Mouse (Mus musculus) embryonic facial prominence, embryonic 13.5 days (tissue): ENCODE measurements around the gene Vps37b. TPM values are rescaled to one million over a fixed set of nuclear protein-coding genes. Genes with fewer than 3 reads are reported as not detected.

Experiments
- ATAC-seq: fragments of 200-750 bp; cut with Nextera tagmentation; 2 replicates; pipeline ENCODE4 v1.8.0; 2017; ENCODE audit warnings: low read depth; ENCODE audit not compliant: insufficient number of reproducible peaks, insufficient read depth, low FRiP score, low TSS enrichment
- H3K27ac ChIP-seq: fragments of 300-500 bp; sonication (generic); 2 replicates; pipeline ENCODE4 v1.5.1; 2015; ENCODE audit warnings: moderate library complexity, mild to moderate bottlenecking, inconsistent platforms
- H3K27me3 ChIP-seq: fragments of 300-500 bp; sonication (generic); 2 replicates; pipeline ENCODE4 v1.6.1; 2015; ENCODE audit warnings: mild to moderate bottlenecking, inconsistent platforms
- H3K36me3 ChIP-seq: fragments of 300-500 bp; sonication (generic); 2 replicates; pipeline ENCODE4 v1.6.1; 2015; ENCODE audit warnings: mild to moderate bottlenecking, inconsistent platforms
- H3K4me1 ChIP-seq: fragments of 300-500 bp; sonication (generic); 2 replicates; pipeline ENCODE4 v1.6.1; 2015; ENCODE audit warnings: inconsistent platforms
- H3K4me2 ChIP-seq: fragments of 300-500 bp; sonication (generic); 2 replicates; pipeline ENCODE4 v1.6.1; 2015; ENCODE audit warnings: moderate library complexity, mild to moderate bottlenecking, inconsistent platforms
- H3K4me3 ChIP-seq: fragments of 300-500 bp; sonication (generic); 2 replicates; pipeline ENCODE4 v1.5.1; 2015; ENCODE audit warnings: mild to moderate bottlenecking, inconsistent platforms
- H3K9ac ChIP-seq: fragments of 300-500 bp; sonication (generic); 2 replicates; pipeline ENCODE4 v1.6.1; 2015; ENCODE audit warnings: mild to moderate bottlenecking, inconsistent platforms
- H3K9me3 ChIP-seq: fragments of 300-500 bp; sonication (generic); 2 replicates; pipeline ENCODE4 v1.6.1; 2016; ENCODE audit warnings: inconsistent platforms
- WGBS: fragments of 180-500 bp; shearing (Covaris S2); methylation state at CpG from one replicate; pipeline ENCODE4 v1.1.7; 2015; ENCODE audit warnings: mixed read lengths; 5-methylcytosine and 5-hydroxymethylcytosine counted together
- polyA plus RNA-seq: library from polyadenylated mRNA; unstranded; fragments of >200 nt; fragmentation: Nextera tagmentation; extraction: Ambion mirVana; gene quantifications from 2 replicates; pipeline ENCODE4 v1.2.1, GENCODE M21; 2015

The Vps37b gene
- polyA plus RNA-seq, 1 experiment from 2014 or later = 39.0 TPM

DNA sequence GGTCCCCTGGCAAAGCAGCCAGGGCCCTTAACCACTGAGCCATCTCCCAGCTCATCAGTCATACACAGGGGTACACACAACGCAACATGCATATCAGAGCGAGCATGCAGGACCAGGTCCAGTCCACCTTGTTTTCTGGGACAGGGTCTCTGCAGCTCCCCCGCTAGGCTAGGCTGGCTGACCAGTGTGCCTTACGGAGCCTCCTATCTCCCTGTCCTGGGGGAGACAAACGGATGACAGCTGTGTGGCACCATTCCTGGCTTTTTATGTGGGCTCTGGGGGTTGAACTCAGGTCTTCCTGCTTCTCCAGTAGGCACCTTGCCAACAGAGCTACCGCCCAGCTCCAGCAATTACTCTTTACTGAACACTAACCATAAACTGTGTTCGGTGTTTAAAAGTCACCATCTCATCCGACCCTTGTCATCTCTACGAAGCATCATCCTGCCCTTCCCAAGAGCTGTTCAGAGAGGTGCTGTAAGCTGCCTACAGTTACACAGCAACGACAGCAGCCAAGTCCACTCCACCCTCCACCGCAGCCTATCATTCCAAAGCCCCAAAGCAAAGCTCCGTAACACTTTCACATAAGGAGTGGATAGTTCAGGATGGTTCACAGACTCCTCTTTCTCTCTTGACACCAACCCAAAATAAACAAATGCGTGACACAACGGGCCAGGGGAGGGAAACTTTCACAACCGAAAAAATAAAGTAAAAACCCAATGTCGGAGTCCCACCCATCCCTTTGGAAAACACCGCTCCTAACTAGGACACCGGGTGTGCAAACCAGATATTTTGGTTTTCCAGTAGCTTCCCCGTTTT lies 2.6 kb downstream of the Vps37b start:
- 89% methylated on average over 19 of the region's 19 CpGs for WGBS
- peaks cover 10% of the 10 kb centered on the region; the same call in 1 of the 2 replicates for H3K36me3 ChIP-seq
- no peak for ATAC-seq
- H3K4me2 ChIP-seq = peak overlapping the region; percentile 88
- H3K9ac ChIP-seq = no peak overlapping the region
- peaks cover 48% of the 10 kb centered on the region for H3K4me1 ChIP-seq
- peak overlapping the region; percentile 93; the same call in 1 of the 2 replicates for H3K27ac ChIP-seq
- no peak overlapping the region; the same call in 1 of the 2 replicates for H3K4me3 ChIP-seq
- H3K27me3 ChIP-seq = no peaks in the 10 kb centered on the region
- H3K9me3 ChIP-seq = no peaks in the 10 kb centered on the region

DNA sequence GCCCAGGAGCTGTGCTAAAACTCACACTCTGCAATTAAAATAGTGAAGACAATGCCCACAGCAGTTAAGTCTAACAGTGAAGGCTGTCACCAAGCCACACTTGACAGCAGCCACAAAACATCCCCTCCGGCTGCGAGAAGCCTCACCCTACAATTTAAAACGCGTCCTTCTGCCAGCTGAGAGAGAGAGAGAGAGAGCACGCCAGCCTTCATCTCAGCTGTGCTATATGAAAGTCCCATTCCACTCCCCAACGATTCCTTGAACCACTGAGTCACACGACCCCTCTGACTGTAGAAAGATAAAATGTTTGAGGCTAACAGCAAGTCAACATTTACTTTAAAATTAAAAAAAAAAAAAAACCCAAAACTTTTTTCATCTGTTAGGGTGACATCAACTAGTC lies 3.4 kb downstream of the Vps37b start:
- 70% methylated on average over 7 of the region's 7 CpGs for WGBS
- H3K27me3 ChIP-seq = no peaks in the 10 kb centered on the region
- peaks cover 10% of the 10 kb centered on the region; the same call in 1 of the 2 replicates for H3K36me3 ChIP-seq
- H3K4me3 ChIP-seq = no peak overlapping the region
- H3K9me3 ChIP-seq = no peaks in the 10 kb centered on the region
- no peak for ATAC-seq
- peaks cover 54% of the 10 kb centered on the region for H3K4me1 ChIP-seq
- no peak overlapping the region; the same call in 1 of the 2 replicates for H3K27ac ChIP-seq
- no peak overlapping the region for H3K9ac ChIP-seq
- no peak overlapping the region for H3K4me2 ChIP-seq

DNA sequence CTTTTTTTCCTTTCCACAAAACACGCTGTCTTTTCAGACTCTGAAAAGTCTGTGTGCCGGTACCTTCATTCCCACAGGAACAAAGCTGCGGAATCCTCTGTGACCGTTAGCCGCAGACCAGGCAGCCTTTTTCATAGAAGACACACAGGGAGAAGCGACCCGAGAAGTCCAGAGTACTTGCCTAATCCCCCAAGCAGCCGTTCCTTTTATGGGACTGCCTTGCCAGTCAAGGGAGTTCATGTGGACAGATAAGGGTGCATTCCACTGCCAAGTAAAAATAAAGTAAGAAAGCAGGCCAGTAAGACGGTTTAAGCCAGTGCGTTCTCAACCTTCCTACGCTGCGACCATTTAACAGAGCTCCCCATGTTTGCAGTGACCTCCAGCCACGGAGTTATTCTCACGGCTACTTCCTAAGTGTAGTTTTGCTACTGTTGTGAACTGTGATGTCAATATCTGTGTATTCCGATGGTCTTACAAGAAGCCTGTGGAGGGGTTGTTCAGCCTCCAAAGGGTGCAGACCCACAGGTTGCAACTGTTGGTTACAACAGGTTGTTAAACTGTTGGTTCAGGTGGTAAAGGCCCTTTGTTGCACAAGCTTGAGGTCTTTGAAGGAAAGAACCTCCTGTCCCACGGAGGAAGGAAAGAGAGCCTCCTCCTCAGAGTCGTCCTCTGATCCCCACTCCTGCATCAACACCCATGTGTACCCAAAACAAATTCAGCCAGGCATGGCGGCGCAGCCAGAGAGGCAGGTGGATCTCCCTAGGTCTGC lies 4.2 kb downstream of the Vps37b start:
- no peak overlapping the region for H3K4me2 ChIP-seq

GRCm38 (mm10) chr5:124026568-124026967 lies 5.5 kb downstream of the Vps37b start:
- Histone ChIP-seq H3K4me1 (peaks cover 56% of the 10 kb centered on the region), H3K27me3 (no peaks in the 10 kb centered on the region), H3K9ac (no peak overlapping the region), H3K4me2 (no peak overlapping the region), H3K9me3 (no peaks in the 10 kb centered on the region), H3K27ac (no peak overlapping the region), H3K36me3 (peaks cover 17% of the 10 kb centered on the region; the same call in 1 of the 2 replicates), H3K4me3 (no peak overlapping the region)
- 96% methylated on average over 5 of the region's 5 CpGs for WGBS
- ATAC-seq = no peak

More for the DNA sequence above, 4.2 kb downstream of the Vps37b start:
- Histone ChIP-seq H3K27me3 (no peaks in the 10 kb centered on the region), H3K4me3 (no peak overlapping the region), H3K36me3 (peaks cover 10% of the 10 kb centered on the region; the same call in 1 of the 2 replicates), H3K9ac (no peak overlapping the region), H3K4me1 (peaks cover 56% of the 10 kb centered on the region), H3K27ac (no peak overlapping the region; the same call in 1 of the 2 replicates), H3K9me3 (no peaks in the 10 kb centered on the region)
- 82% methylated on average over 19 of the region's 19 CpGs for WGBS
- ATAC-seq = no peak

DNA sequence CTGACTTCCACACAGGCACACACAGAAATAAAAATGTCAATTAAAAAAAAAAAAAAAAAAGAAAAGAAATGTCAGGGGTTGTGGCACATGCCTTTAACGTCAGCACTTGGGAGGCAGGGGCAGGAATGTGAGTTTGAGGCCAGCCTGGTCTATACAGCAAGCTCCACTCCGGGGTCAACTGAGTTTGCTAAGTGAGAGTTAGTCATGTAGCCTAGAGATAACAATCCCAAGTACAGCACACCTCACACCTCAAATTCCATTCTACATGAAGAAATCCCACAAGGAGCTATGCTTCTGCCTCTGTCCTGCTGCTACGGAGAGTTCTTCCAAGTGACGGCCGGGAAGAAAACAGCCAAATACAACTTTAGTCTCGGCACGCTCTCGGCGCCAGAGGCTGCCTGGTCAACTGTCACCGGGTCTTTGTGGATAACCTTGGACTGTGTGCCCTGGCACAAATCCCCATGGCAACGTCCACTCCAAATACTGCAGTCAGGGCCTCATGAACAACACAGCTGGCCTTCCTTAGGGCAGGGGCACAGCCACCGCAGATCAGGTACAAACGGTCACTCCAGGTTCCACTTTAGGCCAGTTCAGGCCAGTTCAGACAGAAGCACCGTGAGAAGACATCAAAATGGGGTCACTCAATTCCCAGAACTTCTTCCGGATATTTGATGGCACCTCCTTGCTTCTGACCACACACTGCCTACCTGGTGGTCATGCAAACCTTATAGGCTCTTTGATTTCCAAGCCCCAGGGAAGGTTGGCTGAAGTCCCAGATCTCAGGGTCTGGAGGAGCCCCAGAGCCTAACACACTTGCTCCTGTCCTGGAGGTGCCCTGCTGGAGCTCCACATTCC lies 6.3 kb downstream of the Vps37b start:
- ATAC-seq = no peak
- Histone ChIP-seq H3K27me3 (no peaks in the 10 kb centered on the region), H3K4me1 (peaks cover 50% of the 10 kb centered on the region), H3K36me3 (peaks cover 18% of the 10 kb centered on the region; the same call in 1 of the 2 replicates), H3K4me3 (no peak overlapping the region), H3K27ac (no peak overlapping the region), H3K9ac (0 out of 2 replicates have a peak overlapping the region, but pooled peaks have one; percentile 21), H3K4me2 (no peak overlapping the region), H3K9me3 (no peaks in the 10 kb centered on the region)
- 88% methylated on average over 15 of the region's 15 CpGs for WGBS

- 69% methylated on average over 9 of the region's 9 CpGs for WGBS
- Histone ChIP-seq H3K4me1 (peaks cover 48% of the 10 kb centered on the region), H3K27me3 (no peaks in the 10 kb centered on the region), H3K4me3 (no peak overlapping the region), H3K27ac (no peak overlapping the region), H3K9me3 (no peaks in the 10 kb centered on the region), H3K36me3 (peaks cover 18% of the 10 kb centered on the region; the same call in 1 of the 2 replicates), H3K9ac (no peak overlapping the region), H3K4me2 (no peak overlapping the region)
- no peak for ATAC-seq
Measured at GRCm38 (mm10) chr5:124025146-124025545, 6.9 kb downstream of the Vps37b start.

DNA sequence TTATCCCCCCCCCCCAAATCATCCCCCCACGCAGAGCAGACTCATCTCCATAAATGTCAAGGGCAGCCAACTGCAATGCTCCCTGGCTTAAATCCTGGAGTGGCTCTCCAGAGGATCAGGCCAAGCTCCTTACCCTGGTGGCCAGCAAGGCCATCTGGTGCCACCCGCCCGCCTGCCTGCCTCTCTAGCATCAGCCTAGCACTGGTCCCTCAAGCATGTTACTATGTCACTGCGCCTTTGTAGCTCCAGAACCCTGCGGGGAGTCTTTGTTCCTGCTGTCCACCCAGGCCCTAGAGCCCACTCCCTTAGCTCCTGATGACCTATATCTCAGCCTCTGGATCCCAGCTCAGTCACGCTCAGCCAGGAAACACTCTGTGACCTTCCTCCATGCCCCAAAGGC lies 7.4 kb downstream of the Vps37b start:
- H3K27me3 ChIP-seq = no peaks in the 10 kb centered on the region
- WGBS = 78% methylated on average over 6 of the region's 6 CpGs
- H3K36me3 ChIP-seq = peaks cover 18% of the 10 kb centered on the region; the same call in 1 of the 2 replicates
- no peak for ATAC-seq
- no peak overlapping the region for H3K4me3 ChIP-seq
- H3K9me3 ChIP-seq = no peaks in the 10 kb centered on the region
- H3K27ac ChIP-seq = no peak overlapping the region
- H3K4me1 ChIP-seq = peaks cover 46% of the 10 kb centered on the region
- H3K9ac ChIP-seq = no peak overlapping the region
- no peak overlapping the region for H3K4me2 ChIP-seq

- 78% methylated on average over 7 of the region's 7 CpGs for WGBS
- H3K36me3 ChIP-seq = peaks cover 19% of the 10 kb centered on the region; the same call in 1 of the 2 replicates
- ATAC-seq = no peak
- no peaks in the 10 kb centered on the region for H3K9me3 ChIP-seq
- H3K4me1 ChIP-seq = peaks cover 48% of the 10 kb centered on the region
- H3K27me3 ChIP-seq = no peaks in the 10 kb centered on the region
- no peak overlapping the region for H3K9ac ChIP-seq
- no peak overlapping the region for H3K27ac ChIP-seq
- no peak overlapping the region for H3K4me3 ChIP-seq
- H3K4me2 ChIP-seq = no peak overlapping the region
Measured at GRCm38 (mm10) chr5:124022365-124022764, 9.7 kb downstream of the Vps37b start.

- H3K9me3 ChIP-seq = no peaks in the 10 kb centered on the region
- no peak overlapping the region for H3K4me2 ChIP-seq
- H3K27ac ChIP-seq = no peak overlapping the region
- peaks cover 16% of the 10 kb centered on the region; the same call in 1 of the 2 replicates for H3K36me3 ChIP-seq
- H3K27me3 ChIP-seq = no peaks in the 10 kb centered on the region
- peaks cover 49% of the 10 kb centered on the region for H3K4me1 ChIP-seq
- no peak for ATAC-seq
- H3K9ac ChIP-seq = no peak overlapping the region
- WGBS = 80% methylated on average over 11 of the region's 11 CpGs
- no peak overlapping the region for H3K4me3 ChIP-seq
Measured at GRCm38 (mm10) chr5:124021701-124022100, 10.4 kb downstream of the Vps37b start.

DNA sequence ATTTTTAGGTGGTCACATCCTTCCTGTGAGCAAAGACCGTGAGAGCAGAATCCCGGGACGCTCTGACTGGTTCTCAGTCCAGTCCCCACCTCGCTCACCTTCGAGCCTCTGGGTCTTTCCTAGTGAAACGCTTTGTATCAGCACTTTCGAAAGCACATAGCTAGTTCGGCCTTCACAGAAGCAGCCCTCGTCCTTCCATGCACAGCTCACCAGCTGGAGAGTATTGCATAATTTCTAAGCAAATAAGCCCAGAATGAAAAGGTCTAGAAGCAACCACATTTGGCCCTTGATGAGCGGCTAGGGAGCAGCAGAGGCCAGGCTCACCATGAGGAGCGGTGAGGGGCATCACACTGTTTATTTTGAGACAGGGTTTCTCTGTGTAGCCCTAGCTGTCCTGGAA lies 10.9 kb downstream of the Vps37b start:
- Histone ChIP-seq H3K4me3 (no peak overlapping the region), H3K4me1 (peaks cover 43% of the 10 kb centered on the region)
- no peak for ATAC-seq

More for the DNA sequence above, 10.9 kb downstream of the Vps37b start:
- no peaks in the 10 kb centered on the region for H3K27me3 ChIP-seq
- H3K4me2 ChIP-seq = no peak overlapping the region
- no peak overlapping the region for H3K9ac ChIP-seq
- H3K27ac ChIP-seq = no peak overlapping the region
- H3K36me3 ChIP-seq = peaks cover 16% of the 10 kb centered on the region; the same call in 1 of the 2 replicates
- 92% methylated on average over 11 of the region's 11 CpGs for WGBS
- no peaks in the 10 kb centered on the region for H3K9me3 ChIP-seq
